Mouse (Mus musculus): ENCODE measurements around the gene Gm5148.

GRCm38 (mm10) chr3:37767147-37768015, 43.1 kb upstream of the Gm5148 start:
- TF ChIP-seq CTCF (IDR thresholded peaks at IDR 0.05) (no peak), EP300 (IDR thresholded peaks at IDR 0.05) (no peak)

Data from lung, postnatal 0 days (tissue).